Mouse (Mus musculus) skeletal muscle tissue, adult 2 months (tissue): ENCODE data around the gene Tubb4b.

ENCODE experiments used
- DNase-seq: peaks from one replicate; pipeline ENCODE4 v3.0.0-alpha.2; 2012; ENCODE audit warnings: low read depth, low spot score

Tubb4b gene

DNA sequence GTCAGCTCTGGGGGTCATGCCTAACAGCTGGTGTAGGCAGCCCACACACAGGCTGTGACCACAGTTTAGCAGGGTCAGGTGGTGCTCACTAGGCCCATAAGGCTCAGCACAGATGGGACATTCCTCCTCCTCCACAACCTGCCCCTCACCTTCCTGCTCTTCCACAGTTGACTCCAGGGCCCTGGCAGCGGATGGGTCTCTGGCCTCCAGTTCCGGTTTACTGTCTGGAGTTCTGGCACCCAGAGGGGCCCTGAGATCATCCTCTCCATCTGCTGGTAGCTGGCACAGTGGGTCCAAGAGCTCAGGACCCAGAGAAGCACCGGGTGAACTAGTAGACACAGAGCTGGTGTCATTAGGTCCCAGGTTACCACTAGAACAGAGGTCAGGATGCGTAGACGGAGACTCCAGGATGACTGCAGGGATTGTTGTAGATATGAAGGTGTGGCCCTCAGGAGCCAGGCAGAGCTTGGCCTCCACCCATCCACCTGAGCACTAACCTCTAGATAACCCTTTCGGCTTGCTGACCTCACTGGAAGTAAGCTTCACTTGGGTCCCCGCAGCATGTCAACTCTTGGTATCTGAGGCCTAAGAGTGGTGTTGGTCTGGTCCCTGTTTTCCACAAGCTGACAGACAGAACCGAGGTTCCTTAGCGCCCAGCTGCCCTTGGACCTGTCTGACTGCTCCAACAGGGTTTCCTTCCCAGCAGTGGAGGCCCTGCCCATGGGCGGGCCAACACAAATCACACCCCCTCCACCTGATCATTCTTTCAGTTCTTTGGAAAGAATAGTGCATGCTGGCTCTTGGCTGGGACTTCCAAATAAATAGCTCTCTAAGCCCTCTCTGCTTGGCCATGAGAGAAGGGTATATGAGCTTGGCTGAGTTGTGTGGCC lies 21.9 kb upstream of the Tubb4b start, which contains the start of gene AL732309.1:
AL732309.1 (minus strand) TSS at position 681 of the 890 bp plus-strand sequence.
- DNase-seq, result no peak

GRCm38 (mm10) chr2:25244144-25244543 lies 19.6 kb upstream of the Tubb4b start:
- no peak for DNase-seq

DNA sequence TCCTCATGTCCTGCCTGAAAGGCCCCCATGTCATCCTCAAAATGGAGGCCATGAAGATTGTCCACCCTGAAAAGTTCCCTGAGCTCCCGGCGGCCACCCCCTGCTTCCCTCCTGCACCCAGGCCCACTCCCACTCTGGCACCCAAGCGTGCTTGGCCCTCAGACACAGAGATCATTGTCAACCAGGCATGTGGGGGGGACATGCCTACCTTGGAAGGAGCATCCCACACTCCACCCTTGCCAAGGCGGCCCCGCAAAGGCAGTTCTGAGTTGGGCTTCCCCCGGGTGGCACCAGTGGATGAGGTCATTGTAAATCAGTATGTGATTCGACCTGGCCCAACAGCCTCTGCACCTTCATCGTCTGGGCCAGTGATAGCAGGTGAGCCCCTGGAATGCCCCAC lies 18.8 kb upstream of the Tubb4b start:
- no peak for DNase-seq

- no peak for DNase-seq
These were observed 17.6 kb upstream of the Tubb4b start, which contains the start of the genes Rnf208 and Cysrt1 for GRCm38 (mm10) chr2:25242101-25242506. Gene Rnf208 (plus strand): TSS chr2:25242255. Gene Cysrt1 (minus strand): TSS chr2:25242452.

DNA sequence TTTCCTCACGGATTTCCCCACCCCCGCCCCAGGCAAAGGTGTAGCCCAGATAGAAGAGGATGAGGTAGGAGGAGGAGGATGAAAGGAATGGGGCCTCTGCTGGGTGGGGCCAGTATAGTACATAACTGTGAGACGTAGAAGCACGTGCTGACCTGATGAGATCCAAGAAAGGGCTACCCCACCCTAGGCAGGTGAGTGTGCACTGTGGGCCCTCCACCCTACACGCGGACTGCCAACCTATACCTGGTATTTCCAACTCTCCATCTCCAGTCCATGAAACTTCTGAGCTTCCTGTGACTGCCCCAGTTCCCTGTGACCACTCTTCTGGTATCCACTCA lies 16.9 kb upstream of the Tubb4b start:
- no peak for DNase-seq

DNA sequence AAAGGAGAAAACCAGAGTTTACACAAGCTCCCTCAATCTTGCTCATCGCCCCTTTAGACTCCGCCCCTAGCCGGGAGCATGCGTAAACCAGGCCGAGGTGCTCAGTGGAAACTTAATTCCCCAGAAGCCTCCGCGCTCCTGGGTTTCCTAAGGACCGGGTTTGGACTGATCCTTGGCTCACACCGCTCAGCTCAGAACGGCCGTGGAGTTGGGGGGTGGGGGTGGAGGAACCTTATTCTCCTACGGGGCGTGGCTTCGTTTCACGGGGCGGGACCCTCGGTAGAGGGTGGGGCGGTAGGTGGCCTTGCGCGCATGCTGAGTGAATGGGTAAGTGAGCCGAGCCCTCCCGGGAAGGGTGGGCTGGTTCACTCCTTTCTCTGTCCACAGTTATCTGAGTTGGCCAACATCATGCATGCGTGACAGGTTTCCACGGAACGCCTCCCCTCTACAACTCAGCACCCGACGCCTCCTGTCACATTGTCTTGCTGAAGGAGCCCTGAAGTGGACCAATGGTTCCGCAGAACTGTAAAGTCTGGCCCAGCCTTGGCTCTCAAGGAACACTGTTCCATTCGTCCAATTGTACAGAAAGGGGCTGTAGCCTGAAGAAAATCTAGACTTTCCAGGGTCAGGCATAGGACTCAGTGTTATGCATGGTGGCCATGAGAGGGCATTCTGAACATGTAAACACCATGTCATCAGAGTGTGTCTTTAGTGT lies 16.4 kb upstream of the Tubb4b start:
- peak; percentile 46 for DNase-seq

DNA sequence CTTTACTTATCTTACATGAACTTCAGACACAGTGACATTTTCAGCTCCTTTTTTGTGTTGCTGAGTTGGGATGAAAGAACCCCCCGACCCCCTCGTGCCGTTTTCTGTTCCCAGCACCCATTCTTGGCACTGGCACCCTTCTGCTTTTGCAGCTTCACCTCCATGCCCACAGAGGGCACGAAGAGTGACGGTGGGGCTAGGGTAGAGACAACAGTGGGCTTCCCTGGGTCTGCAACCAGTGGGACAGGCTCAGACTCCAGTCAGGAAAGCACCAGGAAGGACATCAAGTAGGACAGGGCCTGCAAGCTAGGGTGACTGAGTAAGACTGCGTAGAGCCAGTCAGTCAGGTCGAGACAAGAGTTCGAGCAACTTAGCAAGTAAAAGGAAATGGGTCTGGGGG lies 15.8 kb upstream of the Tubb4b start:
- DNase-seq, result no peak

- DNase-seq, result no peak
These were observed 15.3 kb upstream of the Tubb4b start for GRCm38 (mm10) chr2:25239766-25240165.

DNA sequence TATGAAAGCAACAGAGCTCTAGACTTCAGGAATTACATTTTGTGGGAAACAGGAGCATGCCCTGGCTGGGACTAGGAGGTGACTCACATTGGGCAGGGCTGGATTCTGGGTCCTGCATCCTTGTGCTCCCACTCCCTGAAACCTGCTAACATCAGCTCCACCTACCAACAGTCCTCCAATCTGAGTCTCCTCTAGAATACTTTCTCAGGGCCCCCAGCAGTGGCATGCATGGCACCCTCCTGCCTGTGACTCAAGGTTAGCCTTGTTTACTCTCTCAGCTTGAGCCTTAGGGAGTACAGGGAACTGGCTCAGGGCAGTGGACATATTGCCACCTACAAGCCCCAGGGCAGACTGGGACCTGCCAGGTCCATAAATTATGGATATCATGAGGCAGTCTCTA lies 13.6 kb upstream of the Tubb4b start:
- no peak for DNase-seq

- no peak for DNase-seq
These were observed 13.0 kb upstream of the Tubb4b start for GRCm38 (mm10) chr2:25237522-25237921.

DNA sequence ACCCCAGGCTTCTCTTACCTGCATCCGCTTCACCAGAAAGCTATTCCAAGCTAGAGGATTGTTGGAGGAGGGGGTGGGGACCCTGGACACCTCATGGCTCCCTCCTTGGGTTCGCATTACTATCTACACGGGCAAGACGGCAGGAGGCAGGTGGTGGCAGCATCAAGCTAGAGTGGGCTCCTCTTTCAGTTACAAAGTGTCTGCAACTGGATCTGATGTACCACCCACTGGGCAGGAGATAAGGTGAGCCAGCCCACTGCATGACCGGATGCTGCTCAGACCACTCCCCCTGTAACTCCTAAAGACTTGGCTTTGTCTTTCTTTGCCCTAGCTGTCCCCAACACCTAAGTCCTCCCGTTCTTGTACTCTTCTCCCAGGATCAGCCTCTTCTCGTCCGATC lies 12.1 kb upstream of the Tubb4b start, which contains the start of gene Rnf224:
Rnf224 (minus strand) TSS at position 174 of the 400 bp plus-strand sequence.
- DNase-seq, result no peak

GRCm38 (mm10) chr2:25234551-25235220 lies 10.2 kb upstream of the Tubb4b start:
- no peak for DNase-seq

DNA sequence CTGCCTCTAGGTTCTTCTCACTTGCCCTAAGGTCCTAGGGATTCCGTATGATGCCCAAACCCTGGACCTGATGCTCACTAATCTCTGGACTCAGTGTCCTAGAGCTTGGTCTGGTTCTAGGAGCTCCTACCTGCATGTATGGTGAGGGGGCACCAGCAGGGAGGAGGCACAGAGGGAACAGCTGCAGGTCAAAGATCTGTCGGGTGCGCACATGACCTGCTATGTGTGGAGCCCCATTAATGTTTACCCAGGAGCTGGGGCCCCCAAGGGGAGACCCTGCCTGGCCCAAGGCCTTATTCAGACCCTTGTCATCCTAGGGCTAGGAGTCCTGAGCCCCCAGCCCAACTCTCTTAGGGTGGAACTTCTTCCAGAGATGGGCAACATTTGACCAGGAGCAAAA lies 9.5 kb upstream of the Tubb4b start, which contains the start of gene Slc34a3:
Slc34a3 (minus strand) TSS at position 315 of the 400 bp plus-strand sequence.
- no peak for DNase-seq

DNA sequence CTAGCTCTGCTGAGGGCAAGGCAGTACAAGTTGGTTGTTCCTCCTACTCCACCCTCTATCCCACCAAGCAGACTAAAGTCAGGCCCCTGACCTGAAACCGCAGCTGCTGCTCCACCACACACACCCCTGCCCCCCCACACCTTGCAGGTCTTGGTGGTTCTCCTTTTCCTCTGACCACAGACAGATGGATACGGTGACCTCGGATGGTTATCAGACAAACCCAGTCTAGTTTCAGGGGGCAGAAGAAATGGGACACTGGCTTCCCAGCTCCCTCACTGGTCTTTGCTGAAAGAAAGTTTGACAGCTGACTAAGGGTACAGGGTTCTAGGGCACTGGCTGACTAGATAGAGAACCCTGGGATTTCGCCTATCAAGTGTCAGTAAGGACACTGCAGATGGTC lies 8.9 kb upstream of the Tubb4b start:
- DNase-seq, result no peak

DNA sequence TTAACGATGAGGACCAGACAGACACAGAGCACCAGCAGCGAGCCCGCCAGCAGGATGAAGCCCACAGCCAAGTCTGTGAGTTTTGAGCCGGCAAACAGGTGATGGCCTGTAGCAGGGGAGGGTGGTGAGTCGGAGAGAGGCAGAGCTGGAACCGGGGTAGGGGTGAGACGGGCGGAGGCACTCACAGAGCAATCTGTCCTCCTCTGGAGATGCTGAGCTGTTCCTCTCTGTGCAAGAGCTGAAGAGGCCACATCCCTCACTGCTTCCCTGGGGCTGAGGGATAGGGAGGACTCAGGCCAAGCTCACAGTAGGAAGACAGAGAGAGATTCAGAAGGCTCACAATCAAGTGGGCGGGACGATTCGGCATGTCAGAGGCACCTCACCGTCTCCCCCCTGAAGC lies 6.5 kb upstream of the Tubb4b start:
- no peak for DNase-seq

GRCm38 (mm10) chr2:25230581-25230980 lies 6.1 kb upstream of the Tubb4b start:
- DNase-seq, result no peak

DNA sequence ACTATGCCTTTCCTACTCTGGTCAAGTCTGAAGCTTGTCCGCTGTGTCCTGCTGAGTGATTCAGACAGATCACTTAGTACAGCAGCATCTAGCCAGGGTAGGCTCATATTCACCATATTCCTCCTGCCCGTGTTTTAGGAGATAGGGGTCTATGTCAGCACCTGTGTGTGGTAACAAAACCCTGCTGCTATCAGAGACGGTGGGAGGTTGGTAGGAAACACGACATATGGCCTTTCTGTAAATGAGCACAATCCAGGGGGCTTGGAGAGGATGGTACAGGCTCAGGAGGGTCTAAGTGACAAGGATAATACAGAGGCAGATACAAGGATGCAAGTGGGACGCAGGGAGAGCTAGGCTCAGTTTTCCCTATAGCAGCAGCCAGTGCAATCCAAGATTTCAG lies 5.1 kb upstream of the Tubb4b start:
- DNase-seq, result no peak

- DNase-seq, result no peak
These were observed 4.6 kb upstream of the Tubb4b start for GRCm38 (mm10) chr2:25228995-25229530.

DNA sequence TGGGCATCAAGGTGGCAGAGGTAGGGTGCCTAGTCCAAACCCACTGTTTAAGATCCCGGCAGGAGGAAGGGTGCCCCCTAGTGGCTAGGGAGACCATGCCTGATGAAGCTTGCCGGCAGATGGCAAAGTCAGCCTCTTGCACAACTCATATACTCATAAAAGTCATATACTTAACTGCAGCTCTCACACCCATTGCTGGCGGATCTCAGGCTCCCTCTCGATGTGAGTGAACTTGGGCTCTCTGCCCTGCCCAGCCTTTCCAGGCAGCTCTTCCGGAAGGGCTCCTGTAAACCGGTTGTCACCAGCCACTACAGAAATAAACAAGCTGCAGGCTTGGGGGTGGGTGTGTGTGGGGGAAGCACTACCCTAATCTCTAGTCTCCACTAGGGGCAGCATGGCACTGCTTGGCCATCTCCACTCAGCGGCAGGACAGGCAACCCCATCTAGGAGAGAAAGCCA lies 4.0 kb upstream of the Tubb4b start:
- DNase-seq, result peak; percentile 88

- DNase-seq, result no peak
These were observed 2.9 kb upstream of the Tubb4b start for GRCm38 (mm10) chr2:25227406-25227805.

- peak; percentile 80 for DNase-seq
These were observed 2.4 kb upstream of the Tubb4b start for GRCm38 (mm10) chr2:25226864-25227263.
